Mouse (Mus musculus): ENCODE results near the gene Pih1d3.

DNA sequence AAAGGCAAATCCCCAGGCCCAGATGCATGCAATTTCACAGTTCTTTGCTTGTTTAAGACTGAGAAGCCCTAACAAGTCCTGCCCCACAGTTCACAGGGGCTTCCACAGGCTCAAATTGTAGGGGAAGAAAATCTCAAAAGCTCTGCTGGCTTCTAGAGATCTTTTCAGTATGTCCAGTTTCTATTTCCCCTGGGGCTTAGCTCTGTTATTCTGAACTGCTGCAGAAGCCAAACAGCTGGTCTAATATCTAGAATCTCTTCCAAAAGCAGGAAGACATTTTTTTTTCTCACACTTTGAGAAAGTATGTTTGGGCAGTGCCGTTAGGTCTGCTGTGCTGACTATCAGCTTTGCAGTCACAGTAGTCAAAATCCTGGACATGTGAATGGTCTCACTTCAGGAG is 7.8 kb upstream of the Pih1d3 start:
- TF ChIP-seq CTCF (IDR thresholded peaks at IDR 0.05; ENCODE audit: extremely low read depth, insufficient read length, insufficient replicate concordance, low read depth, low read length): no peak
- no peak for TF ChIP-seq POLR2A (IDR thresholded peaks at IDR 0.05; ENCODE audit: low read depth, low read length)

All from small intestine, adult 2 months (tissue).